Mouse (Mus musculus) CH12.LX (cell line): ENCODE results near the gene Ubl4b. TPM values are rescaled to one million over a fixed set of nuclear protein-coding genes. Genes with fewer than 3 reads are reported as not detected.

ENCODE experiments used
- DNase-seq: peaks from one replicate; pipeline ENCODE4 v3.0.0-alpha.2; 2013; ENCODE audit errors: extremely low read depth
- H3K27ac ChIP-seq: 2 replicates; pipeline ENCODE4 v1.5.1; 2012; ENCODE audit warnings: low read depth, mild to moderate bottlenecking, control low read depth, moderate library complexity; ENCODE audit not compliant: insufficient read depth
- H3K27me3 ChIP-seq: replicated peaks from 2 replicates; pipeline ENCODE3; 2012; ENCODE audit warnings: inconsistent platforms
- H3K36me3 ChIP-seq, 2 experiments: replicated peaks in 1 of 2; 2 replicates each; pipeline versions ENCODE3 to v1.6.1; 2012; ENCODE audit warnings: inconsistent platforms in 1 of 2, low read length in 1 of 2, mild to moderate bottlenecking in 1 of 2, mixed read lengths in 1 of 2, moderate library complexity in 1 of 2; ENCODE audit not compliant: control insufficient read depth in 1 of 2, insufficient read depth in 1 of 2
- H3K4me1 ChIP-seq, 2 experiments: 2 replicates each; pipeline ENCODE4 v1.6.1; 2012; ENCODE audit warnings: inconsistent platforms in 1 of 2, moderate library complexity in 1 of 2; ENCODE audit not compliant: insufficient read depth in 2 of 2, control insufficient read depth in 1 of 2
- H3K4me2 ChIP-seq: 2 replicates; pipeline ENCODE4 v1.6.1; 2012; ENCODE audit warnings: low read depth, mild to moderate bottlenecking, control low read depth; ENCODE audit not compliant: poor library complexity, insufficient read depth, severe bottlenecking
- H3K4me3 ChIP-seq, 3 experiments: fragments of 150-350 bp in 1 of 3; sonication (generic) in 1 of 3; replicated peaks in 1 of 3; 2 replicates each; pipeline versions ENCODE3 to v1.5.1; 2011 to 2012; ENCODE audit warnings: low read depth in 2 of 3, low read length in 2 of 3, mild to moderate bottlenecking in 2 of 3, moderate library complexity in 2 of 3, control low read depth in 1 of 3, improper control_type of control experiment in 1 of 3, inconsistent platforms in 1 of 3, mixed read lengths in 1 of 3; ENCODE audit not compliant: poor library complexity in 1 of 3
- H3K79me2 ChIP-seq: replicated peaks from 2 replicates; pipeline ENCODE4 v1.6.1; 2012; ENCODE audit warnings: mild to moderate bottlenecking, moderate library complexity; ENCODE audit not compliant: control insufficient read depth, poor library complexity, insufficient read depth, severe bottlenecking; ENCODE audit errors: extremely low read depth
- H3K9ac ChIP-seq: 2 replicates; pipeline ENCODE4 v1.6.1; 2012; ENCODE audit warnings: low read depth, mild to moderate bottlenecking, control low read depth, moderate library complexity; ENCODE audit not compliant: insufficient read depth
- H3K9me3 ChIP-seq: replicated peaks from 2 replicates; pipeline ENCODE3; 2012; ENCODE audit warnings: low read length, inconsistent platforms, mixed read lengths
- BHLHE40 ChIP-seq: IDR thresholded peaks from 2 replicates; pipeline ENCODE4 v1.6.1; 2011; ENCODE audit warnings: mild to moderate bottlenecking, low read depth, low read length, improper control_type of control experiment
- CHD1 ChIP-seq: IDR thresholded peaks from 2 replicates; pipeline ENCODE4 v1.6.1; 2012; ENCODE audit warnings: low read depth, low read length, improper control_type of control experiment, inconsistent platforms
- CTCF ChIP-seq, 2 experiments: IDR thresholded peaks in 1 of 2; conservative IDR thresholded peaks in 1 of 2; 2 replicates each; pipeline ENCODE4 v1.5.1; 2011 to 2012; ENCODE audit warnings: low read depth in 2 of 2, low read length in 2 of 2, improper control_type of control experiment in 1 of 2, inconsistent platforms in 1 of 2, mild to moderate bottlenecking in 1 of 2, moderate library complexity in 1 of 2
- E2F4 ChIP-seq: IDR thresholded peaks from 2 replicates; pipeline ENCODE4 v1.6.1; 2011; ENCODE audit warnings: low read depth, low read length, improper control_type of control experiment; ENCODE audit not compliant: insufficient replicate concordance
- EP300 ChIP-seq: IDR thresholded peaks from 2 replicates; pipeline ENCODE4 v1.6.1; 2011; ENCODE audit warnings: low read length, improper control_type of control experiment
- ETS1 ChIP-seq: conservative IDR thresholded peaks from 2 replicates; pipeline ENCODE4 v1.6.1; 2012; ENCODE audit warnings: low read depth, mild to moderate bottlenecking, inconsistent platforms, low read length, improper control_type of control experiment, moderate library complexity
- GABPA ChIP-seq: IDR thresholded peaks from 2 replicates; pipeline ENCODE4 v1.6.1; 2012; ENCODE audit warnings: low read depth, low read length, improper control_type of control experiment, inconsistent platforms; ENCODE audit not compliant: insufficient replicate concordance
- HCFC1 ChIP-seq: IDR thresholded peaks from 2 replicates; pipeline ENCODE4 v1.6.1; 2012; ENCODE audit warnings: low read depth, mild to moderate bottlenecking, inconsistent platforms, low read length, improper control_type of control experiment
- JUN ChIP-seq: IDR thresholded peaks from 2 replicates; pipeline ENCODE4 v1.6.1; 2011; ENCODE audit warnings: low read depth, mild to moderate bottlenecking, low read length, improper control_type of control experiment, moderate library complexity; ENCODE audit not compliant: insufficient read depth
- JUND ChIP-seq: conservative IDR thresholded peaks from 2 replicates; pipeline ENCODE4 v1.6.1; 2011; ENCODE audit warnings: low read depth, low read length, improper control_type of control experiment
- MEF2A ChIP-seq: IDR thresholded peaks from 2 replicates; pipeline ENCODE4 v1.6.1; 2014; ENCODE audit warnings: low read depth, mild to moderate bottlenecking, inconsistent platforms, low read length, improper control_type of control experiment, borderline replicate concordance
- MXI1 ChIP-seq: IDR thresholded peaks from 2 replicates; pipeline ENCODE4 v1.6.1; 2011; ENCODE audit warnings: mild to moderate bottlenecking, low read depth, low read length, improper control_type of control experiment
- MYC ChIP-seq: IDR thresholded peaks from 2 replicates; pipeline ENCODE4 v1.6.1; 2011; ENCODE audit warnings: low read depth, mild to moderate bottlenecking, improper control_type of control experiment, low read length
- NELFE ChIP-seq: IDR thresholded peaks from 2 replicates; pipeline ENCODE4 v1.6.1; 2011; ENCODE audit warnings: low read depth, low read length, improper control_type of control experiment
- PAX5 ChIP-seq: IDR thresholded peaks from 2 replicates; pipeline ENCODE4 v1.6.1; 2012; ENCODE audit warnings: low read length, inconsistent platforms, mixed read lengths
- POLR2AphosphoS2 ChIP-seq: IDR thresholded peaks from 2 replicates; pipeline ENCODE4 v1.6.1; 2011; ENCODE audit warnings: low read depth, low read length, improper control_type of control experiment
- RAD21 ChIP-seq: IDR thresholded peaks from 2 replicates; pipeline ENCODE4 v1.6.1; 2011; ENCODE audit warnings: low read depth, mild to moderate bottlenecking, low read length, improper control_type of control experiment, moderate library complexity
- RCOR1 ChIP-seq: conservative IDR thresholded peaks from 2 replicates; pipeline ENCODE4 v1.6.1; 2012; ENCODE audit warnings: low read depth, mild to moderate bottlenecking, inconsistent platforms, low read length, improper control_type of control experiment
- SIN3A ChIP-seq: IDR thresholded peaks from 2 replicates; pipeline ENCODE4 v1.6.1; 2012; ENCODE audit warnings: low read length, improper control_type of control experiment, inconsistent platforms
- SMC3 ChIP-seq: IDR thresholded peaks from 2 replicates; pipeline ENCODE4 v1.6.1; 2011; ENCODE audit warnings: low read depth, low read length, improper control_type of control experiment
- TBP ChIP-seq: conservative IDR thresholded peaks from 2 replicates; pipeline ENCODE4 v1.6.1; 2011; ENCODE audit warnings: low read depth, low read length, improper control_type of control experiment
- TCF12 ChIP-seq: IDR thresholded peaks from 2 replicates; pipeline ENCODE4 v1.6.1; 2014; ENCODE audit warnings: low read depth, mild to moderate bottlenecking, inconsistent platforms, low read length, improper control_type of control experiment
- UBTF ChIP-seq: IDR thresholded peaks from 2 replicates; pipeline ENCODE4 v1.6.1; 2012; ENCODE audit warnings: low read depth, mild to moderate bottlenecking, inconsistent platforms, low read length, improper control_type of control experiment, moderate library complexity
- USF1 ChIP-seq: IDR thresholded peaks from 2 replicates; pipeline ENCODE4 v1.6.1; 2014; ENCODE audit warnings: low read depth, mild to moderate bottlenecking, inconsistent platforms, low read length, improper control_type of control experiment
- ZKSCAN1 ChIP-seq: IDR thresholded peaks from 2 replicates; pipeline ENCODE4 v1.6.1; 2012; ENCODE audit warnings: low read depth, inconsistent platforms, low read length, improper control_type of control experiment, borderline replicate concordance
- ZMIZ1 ChIP-seq: IDR thresholded peaks from 2 replicates; pipeline ENCODE4 v1.6.1; 2012; ENCODE audit warnings: low read depth, mild to moderate bottlenecking, inconsistent platforms, low read length, improper control_type of control experiment
- ZNF384 ChIP-seq: IDR thresholded peaks from 2 replicates; pipeline ENCODE4 v1.6.1; 2012; ENCODE audit warnings: low read depth, low read length, improper control_type of control experiment, inconsistent platforms
- dilution Hi-C: fragments of 300-500 bp; cut with MboI; formaldehyde crosslinking; loops from 2 replicates; pipeline ENCODE4 v1.14.3; 2020; ENCODE audit warnings: low sequenced_read_pairs; ENCODE audit not compliant: extremely low pct_unique_long_range_greater_than_20kb, extremely low pct_ligation_motif_present
- in situ Hi-C: fragments of 300-500 bp; cut with MboI; formaldehyde crosslinking; loops from 3 replicates; pipeline ENCODE4 v1.14.3; 2019; ENCODE audit warnings: low sequenced_read_pairs, low pct_ligation_motif_present, low pct_unique_long_range_greater_than_20kb, mixed read lengths
- polyA plus RNA-seq: library from polyadenylated mRNA; unstranded; fragments of >175 nt; gene quantifications from 2 replicates; pipeline ENCODE4 v1.2.1, GENCODE M21; 2012; ENCODE audit warnings: low read depth; ENCODE audit not compliant: insufficient read length
- total RNA-seq, 2 experiments: library from RNA; depleted of rRNA; stranded (reverse); fragments of 300-350 nt in 1 of 2; fragments of >200 nt in 1 of 2; gene quantifications; 2 replicates each; pipeline ENCODE4 v1.2.3; 2012 to 2014

Gene Ubl4b
- total and polyA plus RNA-seq, 3 experiments: not detected

GRCm38 (mm10) chr3:107567766-107568165 is 12.9 kb upstream of the Ubl4b start:
- DNase-seq: no peak
- H3K9ac ChIP-seq: no peak overlapping the region
- in situ Hi-C loops (loop anchor here (10.0 kb wide), 1 partner anchor 297 kb away; no protein-coding TSS in a partner anchor), dilution Hi-C loops (no loop called here)
- TF ChIP-seq MEF2A (no peak), RAD21 (no peak), POLR2AphosphoS2 (no peak), SMC3 (no peak), ETS1 (no peak), PAX5 (no peak), USF1 (no peak), ZMIZ1 (no peak), MXI1 (no peak), E2F4 (no peak), MYC (no peak), ZNF384 (no peak)
- H3K4me1 ChIP-seq: peaks cover 25 to 54% of the 10 kb centered on the region in 2 experiments
- no peak overlapping the region for H3K4me3 ChIP-seq
- no peak overlapping the region for H3K4me2 ChIP-seq
- H3K36me3 ChIP-seq: no peaks in the 10 kb centered on the region
- no peaks in the 10 kb centered on the region for H3K79me2 ChIP-seq
- no peaks in the 10 kb centered on the region for H3K27me3 ChIP-seq
- H3K27ac ChIP-seq: no peak overlapping the region
- no peaks in the 10 kb centered on the region for H3K9me3 ChIP-seq

- H3K27me3 ChIP-seq: no peaks in the 10 kb centered on the region
Observed at GRCm38 (mm10) chr3:107565331-107565730, 10.5 kb upstream of the Ubl4b start.

More at GRCm38 (mm10) chr3:107565331-107565730, 10.5 kb upstream of the Ubl4b start:
- Histone ChIP-seq H3K4me1 (peaks cover 21 to 34% of the 10 kb centered on the region in 2 experiments), H3K9me3 (no peaks in the 10 kb centered on the region), H3K36me3 (no peaks in the 10 kb centered on the region), H3K79me2 (no peaks in the 10 kb centered on the region), H3K4me2 (no peak overlapping the region), H3K9ac (no peak overlapping the region)
- in situ Hi-C loops (loop anchor here (10.0 kb wide), 1 partner anchor 299 kb away; no protein-coding TSS in a partner anchor), dilution Hi-C loops (no loop called here)
- no peak for DNase-seq
- TF ChIP-seq E2F4 (no peak), TCF12 (no peak), UBTF (no peak), JUN (no peak), CTCF (conservative IDR thresholded peaks at IDR 0.05 in 1 of 2, IDR thresholded peaks at IDR 0.05 in 1 of 2; ENCODE audit: low read depth in 2 of 2, low read length in 2 of 2) (no peak), GABPA (no peak), HCFC1 (no peak), MXI1 (no peak), RAD21 (no peak), EP300 (no peak), ZMIZ1 (no peak), CHD1 (no peak), BHLHE40 (no peak), ZKSCAN1 (no peak), SIN3A (no peak), NELFE (no peak), RCOR1 (no peak), JUND (no peak), TBP (no peak)
- TF ChIP-seq, all 38 proteins: peak for 0
- H3K27ac ChIP-seq: no peak overlapping the region
- H3K4me3 ChIP-seq: no peak overlapping the region
